Mouse (Mus musculus) stomach, postnatal 0 days (tissue): ENCODE data around the gene Creld1. TPM values are rescaled to one million over a fixed set of nuclear protein-coding genes. Genes with fewer than 3 reads are reported as not detected.

Experiments
- ATAC-seq: fragments of 200-750 bp; cut with Nextera tagmentation; 2 replicates; pipeline ENCODE4 v1.8.0; 2017; ENCODE audit not compliant: low FRiP score, low TSS enrichment
- DNase-seq: peaks from one replicate; pipeline ENCODE4 v3.0.0-alpha.2; 2016; ENCODE audit warnings: low spot score
- H3K27ac ChIP-seq: fragments of 300-500 bp; sonication (generic); replicated peaks from 2 replicates; pipeline ENCODE4 v1.5.1; 2014; ENCODE audit warnings: mild to moderate bottlenecking, control low read depth
- H3K27me3 ChIP-seq: fragments of 300-500 bp; sonication (generic); 2 replicates; pipeline ENCODE4 v1.6.1; 2014; ENCODE audit warnings: low read length; ENCODE audit not compliant: control insufficient read depth, insufficient read depth
- H3K36me3 ChIP-seq: fragments of 300-500 bp; sonication (generic); 2 replicates; pipeline ENCODE4 v1.6.1; 2014; ENCODE audit warnings: low read length, mixed read lengths; ENCODE audit not compliant: control insufficient read depth, insufficient read depth
- H3K4me1 ChIP-seq: fragments of 300-500 bp; sonication (generic); replicated peaks from 2 replicates; pipeline ENCODE4 v1.6.1; 2014; ENCODE audit warnings: antibody characterized with exemption; ENCODE audit not compliant: control insufficient read depth, insufficient read depth
- H3K4me2 ChIP-seq: fragments of 300-500 bp; sonication (generic); replicated peaks from 2 replicates; pipeline ENCODE4 v1.6.1; 2014; ENCODE audit warnings: low read depth, mild to moderate bottlenecking, control low read depth, moderate library complexity
- H3K4me3 ChIP-seq: fragments of 300-500 bp; sonication (generic); 2 replicates; pipeline ENCODE4 v1.5.1; 2014; ENCODE audit warnings: low read depth, low read length, control low read depth
- H3K9ac ChIP-seq: fragments of 300-500 bp; sonication (generic); 2 replicates; pipeline ENCODE4 v1.6.1; 2014; ENCODE audit warnings: mild to moderate bottlenecking, low read length, control low read depth, mixed read lengths
- H3K9me3 ChIP-seq: fragments of 300-500 bp; sonication (generic); 2 replicates; pipeline ENCODE4 v1.6.1; 2016; ENCODE audit warnings: low read length; ENCODE audit not compliant: control insufficient read depth
- CTCF ChIP-seq: IDR thresholded peaks from 2 replicates; pipeline ENCODE4 v1.5.1; 2016; ENCODE audit warnings: antibody characterized with exemption, low read depth, mild to moderate bottlenecking, moderate library complexity
- EP300 ChIP-seq: optimal IDR thresholded peaks from 2 replicates; pipeline ENCODE3; 2016; ENCODE audit warnings: antibody characterized with exemption
- WGBS: fragments of 180-500 bp; shearing (Covaris S2); extraction: QIAGEN DNeasy Blood & Tissue Kit; methylation state at CpG from one replicate; pipeline ENCODE4 v1.1.7; 2014; 5-methylcytosine and 5-hydroxymethylcytosine counted together
- microRNA-seq: library from miRNA; unstranded; fragments of <30 nt; microRNA quantifications from one replicate; pipeline ENCODE4, GENCODE M21; 2016
- polyA plus RNA-seq: library from polyadenylated mRNA; unstranded; fragments of >200 nt; fragmentation: Nextera tagmentation; extraction: Ambion mirVana; gene quantifications from 2 replicates; pipeline ENCODE4 v1.2.1, GENCODE M21; 2015

Creld1 gene
- polyA plus RNA-seq, 1 experiment from 2014 or later, result 11.1 TPM

GRCm38 (mm10) chr6:113531840-113532404 lies 48.8 kb downstream of the Creld1 start:
- no peak for ATAC-seq
- peak overlapping the region; percentile 63 for H3K4me2 ChIP-seq
- WGBS, result 5% methylated on average over 7 of the region's 7 CpGs
- no peaks in the 10 kb centered on the region for H3K4me1 ChIP-seq
- no peaks in the 10 kb centered on the region for H3K27me3 ChIP-seq
- no peaks in the 10 kb centered on the region for H3K36me3 ChIP-seq
- DNase-seq, result no peak
- H3K4me3 ChIP-seq, result peak overlapping the region; percentile 94
- TF ChIP-seq CTCF, result no peak
- no peak for TF ChIP-seq EP300
- peak overlapping the region; percentile 89 for H3K9ac ChIP-seq
- H3K27ac ChIP-seq, result no peak overlapping the region
- no peaks in the 10 kb centered on the region for H3K9me3 ChIP-seq

- H3K4me2 ChIP-seq, result no peak overlapping the region
- H3K4me3 ChIP-seq, result no peak overlapping the region
- 65% methylated on average over 7 of the region's 7 CpGs for WGBS
- DNase-seq (no peak), ATAC-seq (no peak)
- H3K27ac ChIP-seq, result no peak overlapping the region
- H3K36me3 ChIP-seq, result no peaks in the 10 kb centered on the region
- H3K9me3 ChIP-seq, result no peaks in the 10 kb centered on the region
- no peaks in the 10 kb centered on the region for H3K27me3 ChIP-seq
- H3K9ac ChIP-seq, result no peak overlapping the region
- TF ChIP-seq CTCF (no peak), EP300 (no peak)
- H3K4me1 ChIP-seq, result no peaks in the 10 kb centered on the region
Observed at GRCm38 (mm10) chr6:113534886-113535285, 51.8 kb downstream of the Creld1 start.

DNA sequence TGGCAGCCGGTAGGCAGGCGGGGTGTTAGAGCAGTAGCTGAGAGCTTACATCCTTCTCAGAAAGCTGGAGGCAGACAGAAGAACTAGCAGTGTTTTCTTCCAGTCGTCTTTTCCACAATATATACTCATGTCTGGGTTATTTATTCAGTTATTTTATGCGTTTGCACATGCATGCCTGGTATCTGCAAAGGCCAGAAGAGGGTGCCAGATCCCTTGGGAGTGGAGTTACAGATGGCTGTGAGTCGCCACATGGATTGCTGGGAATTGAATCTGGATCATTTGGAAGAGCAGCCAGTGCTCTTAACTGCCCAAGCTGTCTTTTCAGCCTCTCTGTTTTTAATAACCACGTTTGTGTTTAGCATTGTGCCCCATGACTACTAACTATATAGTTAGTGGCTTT lies 58.5 kb downstream of the Creld1 start:
- H3K27ac ChIP-seq, result no peak overlapping the region
- 85% methylated on average over 6 of the region's 6 CpGs for WGBS
- H3K36me3 ChIP-seq, result no peaks in the 10 kb centered on the region

More for the DNA sequence above, 58.5 kb downstream of the Creld1 start:
- H3K4me2 ChIP-seq, result no peak overlapping the region
- ATAC-seq, result no peak
- no peak for TF ChIP-seq EP300
- peak; percentile 40 for TF ChIP-seq CTCF
- DNase-seq, result no peak
- H3K4me1 ChIP-seq, result no peaks in the 10 kb centered on the region
- no peak overlapping the region for H3K9ac ChIP-seq
- H3K9me3 ChIP-seq, result no peaks in the 10 kb centered on the region
- H3K4me3 ChIP-seq, result no peak overlapping the region
- H3K27me3 ChIP-seq, result no peaks in the 10 kb centered on the region

Small RNA genes lying within 50 kb of the gene (microRNA-seq; reads per million reads assigned to microRNA genes)
- not detected for gene Gm23365

Other genes starting within 250 kb of the Creld1 start
- 20.3 and 20.6 TPM in 2 replicates for gene Mtmr14, start 245.5 kb upstream of the Creld1 start, polyA plus RNA-seq
- gene Cpne9, start 201.0 kb upstream of the Creld1 start, polyA plus RNA-seq, result 0.11 TPM in 1 of 2 replicates, not detected in the other
- 6.5 and 6.6 TPM in 2 replicates for gene Brpf1, start 176.2 kb upstream of the Creld1 start, polyA plus RNA-seq
- 6.8 and 7.8 TPM in 2 replicates for gene Ogg1, start 156.3 kb upstream of the Creld1 start, polyA plus RNA-seq
- gene Camk1, start 139.3 kb upstream of the Creld1 start, polyA plus RNA-seq, result 52.7 and 52.9 TPM in 2 replicates
- gene Tada3, start 105.4 kb upstream of the Creld1 start, polyA plus RNA-seq, result 21.3 and 23.8 TPM in 2 replicates
- gene Arpc4, start 105.2 kb upstream of the Creld1 start, polyA plus RNA-seq, result 314 and 317 TPM in 2 replicates
- gene Ttll3, start 94.0 kb upstream of the Creld1 start, polyA plus RNA-seq, result 1.2 TPM in 2 replicates
- 11.8 and 12.9 TPM in 2 replicates for gene Rpusd3, start 64.0 kb upstream of the Creld1 start, polyA plus RNA-seq
- gene Cidec, start 47.5 kb upstream of the Creld1 start, polyA plus RNA-seq, result 31.0 and 31.2 TPM in 2 replicates
- gene Jagn1, start 40.7 kb upstream of the Creld1 start, polyA plus RNA-seq, result 69.2 and 69.6 TPM in 2 replicates
- gene Il17re, start 24.8 kb upstream of the Creld1 start, polyA plus RNA-seq, result 25.5 and 30.6 TPM in 2 replicates
- gene Il17rc, start 11.9 kb upstream of the Creld1 start, polyA plus RNA-seq, result 70.1 and 73.6 TPM in 2 replicates
- 0.36 and 0.42 TPM in 2 replicates for gene Prrt3, start 18.6 kb downstream of the Creld1 start, polyA plus RNA-seq
- 78.4 and 78.5 TPM in 2 replicates for gene Emc3, start 48.4 kb downstream of the Creld1 start, polyA plus RNA-seq
- gene Fancd2, start 48.4 kb downstream of the Creld1 start, polyA plus RNA-seq, result 1.6 and 1.9 TPM in 2 replicates
- gene Fancd2os, start 117.4 kb downstream of the Creld1 start, polyA plus RNA-seq, result not detected in 2 replicates
- 199 and 201 TPM in 2 replicates for gene Brk1, start 121.5 kb downstream of the Creld1 start, polyA plus RNA-seq
- 23.4 and 24.3 TPM in 2 replicates for gene Vhl, start 140.7 kb downstream of the Creld1 start, polyA plus RNA-seq
- gene Irak2, start 155.2 kb downstream of the Creld1 start, polyA plus RNA-seq, result 9.6 and 10.2 TPM in 2 replicates
- 0.73 and 0.97 TPM in 2 replicates for gene Tatdn2, start 213.8 kb downstream of the Creld1 start, polyA plus RNA-seq
- 514 and 560 TPM in 2 replicates for gene Ghrl, start 236.6 kb downstream of the Creld1 start, polyA plus RNA-seq